Comparison of ENCODE assay signal across 21 mouse cellular contexts in the genomic region with DNA sequence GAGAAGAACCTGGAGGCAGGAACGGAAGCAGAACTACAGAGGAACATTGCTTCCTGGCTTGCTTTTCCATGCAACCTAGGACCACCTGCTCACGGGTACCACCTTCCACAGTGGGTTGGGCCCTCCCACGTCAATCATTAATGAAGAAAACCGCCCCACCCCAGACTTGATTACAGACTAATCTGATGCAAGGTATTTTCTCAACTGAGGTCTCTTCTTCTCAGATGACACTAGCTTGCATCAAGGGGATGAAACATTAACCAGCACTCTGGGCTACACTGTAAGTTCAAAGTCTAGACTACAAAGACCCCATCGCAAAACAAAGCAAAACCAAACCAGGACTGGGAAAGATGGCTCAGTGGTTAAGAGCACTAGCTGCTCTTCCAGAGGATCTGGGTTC. TPM values are rescaled to one million over a fixed set of nuclear protein-coding genes. Genes with fewer than 3 reads are reported as not detected.
DNase-seq lines count a peak whose midpoint lies in the region; ATAC-seq lines count a peak whose summit lies in the region.
"Had no signal": no experiment of that assay in that cellular context is flagged by ENCODE, and none has a peak within 500 bp of the region (broad histone marks: within the 10 kb centered on the region; RNA-seq: fewer than 3 reads in every experiment).

No protein-coding gene starts in this region.

- no peak overlapping the region for H3K4me3 ChIP-seq in intestine, embryonic 15.5 days (replicated peaks)
- H3K4me3 ChIP-seq in kidney, embryonic 14.5 days (ENCODE audit: low read length): no peak overlapping the region
- no peak overlapping the region for H3K4me3 ChIP-seq in liver, embryonic 16.5 days (ENCODE audit: low read depth, low read length)
- no peak overlapping the region for H3K4me3 ChIP-seq in forebrain, embryonic 15.5 days
- H3K4me3 ChIP-seq in midbrain, embryonic 14.5 days (replicated peaks; ENCODE audit: low read depth, low read length): no peak overlapping the region
- H3K4me3 ChIP-seq: embryonic facial prominence, embryonic 13.5 days; limb, embryonic 13.5 days; megakaryocyte, embryonic 14.5 days had no signal

- DNase-seq in kidney, postnatal 4 days: peak; percentile 60 to 72
- no peak for DNase-seq in ovary, postnatal 10 days (ENCODE audit: low spot score)
- no peak for DNase-seq in midbrain, embryonic 14.5 days
- DNase-seq: adrenal gland, postnatal 25 days; cerebellum, adult 2 months; heart, adult 11 months; heart, postnatal 4 days; lung, postnatal 10 days; right cerebral cortex, postnatal 14 days had no signal

- no peak overlapping the region for H3K9ac ChIP-seq in intestine, embryonic 15.5 days
- H3K9ac ChIP-seq in kidney, embryonic 14.5 days (ENCODE audit: low read depth, low read length): no peak overlapping the region
- no peak overlapping the region for H3K9ac ChIP-seq in liver, embryonic 16.5 days (ENCODE audit: low read depth, low read length)
- H3K9ac ChIP-seq in forebrain, embryonic 15.5 days (replicated peaks): no peak overlapping the region
- H3K9ac ChIP-seq in midbrain, embryonic 14.5 days (replicated peaks; ENCODE audit: low read length): no peak overlapping the region
- H3K9ac ChIP-seq: embryonic facial prominence, embryonic 13.5 days; limb, embryonic 13.5 days had no signal

- no peaks in the 10 kb centered on the region for H3K36me3 ChIP-seq in intestine, embryonic 15.5 days
- no peaks in the 10 kb centered on the region for H3K36me3 ChIP-seq in kidney, embryonic 14.5 days (ENCODE audit: control insufficient read depth, insufficient read depth, low read length)
- H3K36me3 ChIP-seq in liver, embryonic 16.5 days (ENCODE audit: control insufficient read depth, insufficient read depth): no peaks in the 10 kb centered on the region
- H3K36me3 ChIP-seq in forebrain, embryonic 15.5 days: no peaks in the 10 kb centered on the region
- H3K36me3 ChIP-seq in midbrain, embryonic 14.5 days (ENCODE audit: control insufficient read depth, insufficient read depth, low read length): no peaks in the 10 kb centered on the region
- H3K36me3 ChIP-seq: embryonic facial prominence, embryonic 13.5 days; limb, embryonic 13.5 days had no signal

- H3K4me1 ChIP-seq in intestine, embryonic 15.5 days (replicated peaks): peaks cover 19% of the 10 kb centered on the region
- H3K4me1 ChIP-seq in kidney, embryonic 14.5 days (ENCODE audit: control insufficient read depth, insufficient read depth, low read length): peaks cover 10% of the 10 kb centered on the region
- H3K4me1 ChIP-seq in liver, embryonic 16.5 days (ENCODE audit: control insufficient read depth, low read depth, low read length): peaks cover 3% of the 10 kb centered on the region; the same call in 1 of the 2 replicates
- peaks cover 17% of the 10 kb centered on the region for H3K4me1 ChIP-seq in forebrain, embryonic 15.5 days
- H3K4me1 ChIP-seq in midbrain, embryonic 14.5 days (ENCODE audit: control insufficient read depth, insufficient read depth, low read length): peaks cover 19% of the 10 kb centered on the region

- peak; percentile 63 for ATAC-seq in intestine, embryonic 15.5 days
- peak; percentile 44; the same call in 1 of the 2 replicates for ATAC-seq in kidney, embryonic 14.5 days (ENCODE audit: low FRiP score, low TSS enrichment)
- ATAC-seq in liver, embryonic 16.5 days (ENCODE audit: low read depth): peak; percentile 74
- ATAC-seq in forebrain, embryonic 15.5 days (replicated peaks): no peak
- no peak for ATAC-seq in midbrain, embryonic 14.5 days (ENCODE audit: low FRiP score, low TSS enrichment)
- ATAC-seq: hindbrain, embryonic 16.5 days had no signal

- H3K9me3 ChIP-seq in intestine, embryonic 15.5 days: no peaks in the 10 kb centered on the region
- H3K9me3 ChIP-seq in kidney, embryonic 14.5 days (ENCODE audit: control insufficient read depth, low read length): no peaks in the 10 kb centered on the region
- no peaks in the 10 kb centered on the region for H3K9me3 ChIP-seq in liver, embryonic 16.5 days (replicated peaks; ENCODE audit: control insufficient read depth, low read length)
- H3K9me3 ChIP-seq in forebrain, embryonic 15.5 days: no peaks in the 10 kb centered on the region
- H3K9me3 ChIP-seq in midbrain, embryonic 14.5 days (ENCODE audit: control insufficient read depth, low read length): no peaks in the 10 kb centered on the region
- H3K9me3 ChIP-seq: embryonic facial prominence, embryonic 13.5 days; limb, embryonic 13.5 days; megakaryocyte, embryonic 14.5 days had no signal

- peak overlapping the region; percentile 34 for H3K4me2 ChIP-seq in intestine, embryonic 15.5 days (replicated peaks)
- H3K4me2 ChIP-seq in kidney, embryonic 14.5 days (replicated peaks; ENCODE audit: low read depth, low read length): no peak overlapping the region
- H3K4me2 ChIP-seq in liver, embryonic 16.5 days (ENCODE audit: low read depth, low read length): no peak overlapping the region
- H3K4me2 ChIP-seq in forebrain, embryonic 15.5 days (replicated peaks): no peak overlapping the region
- H3K4me2 ChIP-seq in midbrain, embryonic 14.5 days (ENCODE audit: low read length): no peak overlapping the region
- H3K4me2 ChIP-seq: embryonic facial prominence, embryonic 13.5 days; limb, embryonic 13.5 days had no signal

- H3K27me3 ChIP-seq in intestine, embryonic 15.5 days (replicated peaks): no peaks in the 10 kb centered on the region
- H3K27me3 ChIP-seq in kidney, embryonic 14.5 days (ENCODE audit: control insufficient read depth, insufficient read depth, low read length): no peaks in the 10 kb centered on the region
- H3K27me3 ChIP-seq in liver, embryonic 16.5 days (ENCODE audit: control insufficient read depth, insufficient read depth, low read depth, low read length): no peaks in the 10 kb centered on the region
- H3K27me3 ChIP-seq in forebrain, embryonic 15.5 days: no peaks in the 10 kb centered on the region
- H3K27me3 ChIP-seq in midbrain, embryonic 14.5 days (ENCODE audit: control insufficient read depth, insufficient read depth, low read length): no peaks in the 10 kb centered on the region
- H3K27me3 ChIP-seq: embryonic facial prominence, embryonic 13.5 days; limb, embryonic 13.5 days; megakaryocyte, embryonic 14.5 days had no signal

- H3K27ac ChIP-seq in intestine, embryonic 15.5 days: 0 out of 2 replicates have a peak overlapping the region, but pooled peaks have one; percentile 44
- H3K27ac ChIP-seq in kidney, embryonic 14.5 days (ENCODE audit: low read depth, low read length): no peak overlapping the region
- peak overlapping the region; percentile 15; the same call in 1 of the 2 replicates for H3K27ac ChIP-seq in liver, embryonic 16.5 days (ENCODE audit: low read length)
- H3K27ac ChIP-seq in forebrain, embryonic 15.5 days (replicated peaks): no peak overlapping the region
- no peak overlapping the region for H3K27ac ChIP-seq in midbrain, embryonic 14.5 days (replicated peaks; ENCODE audit: low read depth, low read length)
- H3K27ac ChIP-seq: embryonic facial prominence, embryonic 13.5 days; limb, embryonic 13.5 days had no signal

- WGBS in intestine, embryonic 15.5 days: 53% methylated on average over 5 of the region's 5 CpGs
- WGBS in kidney, embryonic 14.5 days: 60% methylated on average over 5 of the region's 5 CpGs
- 58% methylated on average over 5 of the region's 5 CpGs for WGBS in liver, embryonic 16.5 days (ENCODE audit: insufficient replicate concordance)
- WGBS in forebrain, embryonic 15.5 days: 81% methylated on average over 5 of the region's 5 CpGs
- 91% methylated on average over 5 of the region's 5 CpGs for WGBS in midbrain, embryonic 14.5 days

RNA-seq across cellular contexts. Expression of a gene that starts 20.4 kb away (rescaled TPM):
- 1.2 TPM in 2 replicates for polyA plus RNA-seq in intestine, embryonic 15.5 days (2015; fragmentation: Nextera tagmentation; extraction: Ambion mirVana)
- not detected in 2 replicates for polyA plus RNA-seq in kidney, embryonic 14.5 days (2014; fragmentation: Nextera tagmentation; extraction: Ambion mirVana)
- not detected in 2 replicates for polyA plus RNA-seq in liver, embryonic 16.5 days (2015; fragmentation: Nextera tagmentation; extraction: Ambion mirVana)
- polyA plus RNA-seq in forebrain, embryonic 15.5 days (2015; fragmentation: Nextera tagmentation; extraction: Ambion mirVana): not detected in 2 replicates
- not detected in 2 replicates for polyA plus RNA-seq in midbrain, embryonic 14.5 days (2014; fragmentation: Nextera tagmentation; extraction: Ambion mirVana)
- polyA plus RNA-seq: cerebellum, adult 2 months; cortical plate, adult 2 months; embryonic facial prominence, embryonic 13.5 days; heart, embryonic 14.5 days; hindbrain, embryonic 16.5 days; limb, embryonic 13.5 days; neural tube, embryonic 11.5 days; spleen, adult 2 months had no signal

RNA-seq across cellular contexts. Expression of a gene that starts 34.9 kb away (rescaled TPM):
- polyA plus RNA-seq in intestine, embryonic 15.5 days (2015; fragmentation: Nextera tagmentation; extraction: Ambion mirVana): 4.4 and 5.4 TPM in 2 replicates
- 9.0 and 9.9 TPM in 2 replicates for polyA plus RNA-seq in kidney, embryonic 14.5 days (2014; fragmentation: Nextera tagmentation; extraction: Ambion mirVana)
- polyA plus RNA-seq in liver, embryonic 16.5 days (2015; fragmentation: Nextera tagmentation; extraction: Ambion mirVana): 0.43 and 0.71 TPM in 2 replicates
- polyA plus RNA-seq in forebrain, embryonic 15.5 days (2015; fragmentation: Nextera tagmentation; extraction: Ambion mirVana): 2.9 and 3.6 TPM in 2 replicates
- polyA plus RNA-seq in midbrain, embryonic 14.5 days (2014; fragmentation: Nextera tagmentation; extraction: Ambion mirVana): 3.2 and 3.9 TPM in 2 replicates

Comparison
In these comparisons a context has a peak if more than half of its experiments do, and no peak if none do; other contexts are left out.
1. ATAC-seq: peak in intestine, embryonic 15.5 days (single experiment), kidney, embryonic 14.5 days (single experiment) and liver, embryonic 16.5 days (single experiment); none in forebrain, embryonic 15.5 days (single experiment) and midbrain, embryonic 14.5 days (single experiment).
2. H3K27ac ChIP-seq: peak in intestine, embryonic 15.5 days (single experiment) and liver, embryonic 16.5 days (single experiment); none in kidney, embryonic 14.5 days (single experiment), forebrain, embryonic 15.5 days (single experiment) and midbrain, embryonic 14.5 days (single experiment).
3. DNase-seq: peak in kidney, postnatal 4 days (2 of 2); none in ovary, postnatal 10 days (single experiment) and midbrain, embryonic 14.5 days (single experiment).